Mouse (Mus musculus) layer of hippocampus, postnatal 25 days (tissue): ENCODE measurements at regions not wholly inside any gene's neighbourhood (a gene's known extent, or its start where the extent isn't known, plus 50 kb on each side); places are given as distances from the start of the nearest gene placed in this dataset.

Source experiments
- DNase-seq, 2 experiments: peaks; one replicate each; pipeline ENCODE4 v3.0.0; 2022; ENCODE audit warnings: mixed read lengths in 2 of 2, low spot score in 1 of 2; ENCODE audit errors: extremely low spot score in 1 of 2

DNA sequence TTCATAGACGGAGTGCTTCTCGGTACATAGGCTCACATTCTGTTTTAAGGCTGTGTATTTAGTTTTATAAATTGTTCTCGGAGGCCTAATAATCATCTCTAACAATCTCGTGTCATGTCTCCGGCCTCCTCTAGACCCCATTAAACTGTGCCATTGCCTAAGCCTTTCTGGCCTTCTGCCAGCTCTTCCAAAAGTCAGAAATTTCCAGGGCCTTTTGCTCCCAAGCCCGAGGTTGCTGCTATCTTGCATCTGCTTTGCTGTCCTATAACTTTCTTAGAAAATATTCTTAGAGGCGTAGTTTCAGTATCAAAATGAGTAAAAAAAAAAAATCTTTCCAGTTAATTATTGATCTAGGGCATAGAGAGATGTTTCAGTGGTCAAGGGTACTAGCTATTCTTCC, 361.2 kb upstream of the Mmadhc start:
- no peak for DNase-seq

GRCm38 (mm10) chr2:50656351-50656750, 359.8 kb upstream of the Mmadhc start:
- no peak for DNase-seq

DNA sequence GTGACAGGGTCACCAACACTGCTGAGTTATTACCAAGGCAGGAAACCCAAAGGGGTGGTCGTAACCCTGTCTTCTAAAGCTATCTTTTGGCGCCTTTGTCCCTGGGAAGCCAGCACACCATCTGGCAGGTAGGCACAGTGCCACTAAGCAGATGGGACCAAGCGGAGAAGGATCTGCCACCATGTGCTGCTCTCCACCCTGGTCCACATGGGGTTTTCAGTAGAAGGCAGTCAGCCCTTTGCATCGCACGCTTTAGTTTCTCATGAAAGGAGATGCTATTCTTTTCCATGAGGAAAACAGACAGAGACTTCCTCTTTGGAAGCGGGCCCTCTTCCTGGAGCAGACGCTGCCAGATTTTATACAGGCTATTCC, 358.3 kb upstream of the Mmadhc start:
- DNase-seq: peak; percentile 13 to 42

GRCm38 (mm10) chr2:50654221-50654952, 357.8 kb upstream of the Mmadhc start:
- DNase-seq: no peak

DNA sequence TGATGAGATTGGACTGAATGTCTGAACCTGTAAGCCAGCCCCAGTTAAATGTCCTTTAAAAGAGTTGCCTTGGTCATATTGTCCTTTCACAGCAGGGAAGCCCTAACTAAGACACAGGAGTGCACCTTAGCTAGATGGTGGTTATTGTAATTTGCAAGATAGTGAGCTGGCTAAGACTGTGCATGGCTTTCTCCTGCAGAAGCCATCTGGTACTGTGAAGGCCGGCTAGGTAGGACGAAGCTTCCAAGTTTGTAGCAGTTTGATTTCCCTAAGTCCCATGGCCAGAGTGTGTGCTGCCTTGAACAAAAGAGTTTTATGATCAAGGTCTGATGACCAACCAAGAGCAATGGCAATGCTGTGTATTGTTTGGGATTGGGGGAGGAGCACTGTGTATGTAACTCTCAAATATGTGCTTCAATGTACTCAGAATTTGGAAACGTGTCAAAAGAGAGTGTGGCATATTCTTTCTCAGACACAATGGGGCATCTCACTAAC, 356.6 kb upstream of the Mmadhc start:
- no peak for DNase-seq

DNA sequence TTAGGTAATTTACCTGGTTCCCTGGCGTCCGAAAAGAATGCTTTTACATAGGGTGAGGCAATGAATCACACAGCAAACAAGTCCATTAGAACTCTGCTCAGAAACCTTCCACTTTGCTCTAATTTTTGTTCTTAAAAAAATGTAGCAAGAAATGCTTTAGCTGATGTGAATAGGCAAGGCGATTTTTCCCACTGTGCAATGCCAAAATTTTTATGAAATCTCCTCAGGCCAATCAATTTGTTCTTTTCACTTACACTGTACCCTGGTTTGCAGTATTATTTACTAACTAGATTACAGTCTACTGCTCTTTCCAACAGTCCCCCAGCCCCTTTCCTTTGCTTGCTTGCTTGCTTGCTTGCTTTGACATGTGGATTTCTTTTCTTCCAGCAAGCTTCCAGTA, 353.1 kb upstream of the Mmadhc start:
- DNase-seq: no peak

DNA sequence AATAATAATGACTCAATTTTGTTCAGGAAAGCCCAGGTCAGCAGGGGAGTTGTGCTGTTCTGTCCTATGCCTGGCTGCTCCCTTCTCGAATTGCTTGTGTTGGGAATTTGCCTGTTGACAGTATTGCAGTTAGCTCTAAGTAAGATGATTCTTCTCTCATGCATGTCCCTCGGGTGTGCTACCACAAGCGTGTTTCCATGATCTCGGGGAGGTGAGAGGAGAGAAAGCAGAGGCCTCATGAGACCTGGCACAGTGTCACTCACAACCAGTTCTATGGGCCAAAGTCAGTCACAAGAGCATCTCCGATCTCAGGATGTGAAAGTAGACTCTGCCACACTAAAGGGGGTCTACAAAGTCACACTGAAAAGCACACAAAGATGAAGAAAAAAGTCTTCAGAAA, 346.6 kb upstream of the Mmadhc start:
- DNase-seq: no peak

DNA sequence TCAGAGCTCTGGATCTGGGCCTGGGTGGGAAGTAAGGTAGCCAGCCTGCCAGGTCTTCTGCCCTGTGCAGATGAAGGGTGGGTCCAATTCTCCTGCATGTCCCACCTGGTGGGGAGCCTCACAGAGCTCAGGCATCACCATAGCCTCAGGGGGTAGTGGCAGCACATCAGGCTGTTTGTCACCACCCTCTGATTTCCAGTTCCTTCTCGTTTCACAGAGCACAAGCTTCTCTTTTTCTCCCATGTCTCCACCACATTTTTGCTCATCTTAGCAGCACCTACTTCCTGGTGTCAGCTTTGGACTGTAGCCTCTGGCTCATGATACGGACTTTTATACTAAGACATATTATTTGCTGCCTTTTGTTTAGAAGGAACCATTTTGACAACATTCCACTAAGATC, 345.6 kb upstream of the Mmadhc start:
- no peak for DNase-seq

DNA sequence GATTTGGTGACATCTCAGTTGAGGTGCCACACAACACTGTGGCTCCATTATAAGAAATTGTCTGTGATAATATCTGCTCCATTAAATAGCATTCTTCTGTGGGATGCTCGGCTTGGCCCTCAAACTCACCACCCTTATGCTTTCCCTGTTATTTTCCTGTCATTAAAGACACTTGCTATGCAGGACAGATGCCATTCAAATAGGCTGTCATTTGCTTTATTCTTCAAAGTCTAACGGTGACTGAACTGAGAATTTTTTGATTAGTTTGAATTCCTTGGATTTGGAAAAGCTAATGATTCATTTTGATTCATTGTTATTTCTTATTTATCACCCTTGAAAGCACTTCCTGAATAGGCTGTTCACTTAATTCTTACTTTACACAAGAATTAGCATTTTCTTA, 339.3 kb upstream of the Mmadhc start:
- DNase-seq: no peak

GRCm38 (mm10) chr2:50631786-50632185, 335.2 kb upstream of the Mmadhc start:
- no peak for DNase-seq

- DNase-seq: no peak
These were observed 330.9 kb upstream of the Mmadhc start for GRCm38 (mm10) chr2:50627501-50627900.

GRCm38 (mm10) chr2:50625233-50625749, 328.7 kb upstream of the Mmadhc start:
- no peak for DNase-seq

DNA sequence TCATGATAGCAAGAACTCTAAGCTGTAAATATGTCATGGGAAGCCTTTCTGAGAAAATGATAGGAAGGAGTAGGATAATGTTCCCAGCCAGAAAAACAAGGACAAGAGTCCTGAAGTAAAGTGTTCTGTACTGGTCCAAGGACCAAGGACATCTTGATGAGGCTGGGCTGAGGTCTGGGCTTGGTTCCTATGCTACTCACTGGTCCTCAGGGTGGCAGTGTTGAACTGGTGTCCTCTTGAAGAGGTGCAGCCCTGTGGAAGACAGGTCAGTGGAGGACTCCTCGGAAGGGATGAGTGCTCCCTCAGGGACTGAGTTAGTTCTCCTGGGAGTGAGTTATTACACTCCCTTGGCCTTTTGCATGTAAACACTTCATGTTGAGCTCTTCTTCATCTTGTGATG, 312.5 kb upstream of the Mmadhc start:
- no peak for DNase-seq

DNA sequence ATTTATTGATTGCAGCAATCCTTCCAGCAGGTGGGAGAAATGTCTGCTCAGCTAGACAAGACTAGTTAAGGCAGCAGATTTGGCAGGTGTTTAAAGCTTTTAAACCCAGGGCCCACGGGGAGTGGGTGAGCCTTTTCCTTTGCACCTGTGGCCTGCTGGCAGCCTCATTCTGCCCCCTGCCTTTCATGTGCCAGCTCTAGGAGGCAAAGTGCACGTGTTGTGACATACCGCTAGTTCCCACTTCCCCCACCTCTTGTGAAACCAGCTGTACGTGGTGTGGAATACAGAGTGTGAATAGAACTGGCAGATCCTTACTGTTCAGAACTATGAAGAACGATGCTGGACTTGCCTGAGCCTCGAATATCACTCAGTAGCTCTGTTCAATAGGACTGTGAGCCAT, 292.6 kb upstream of the Mmadhc start:
- DNase-seq: no peak

DNA sequence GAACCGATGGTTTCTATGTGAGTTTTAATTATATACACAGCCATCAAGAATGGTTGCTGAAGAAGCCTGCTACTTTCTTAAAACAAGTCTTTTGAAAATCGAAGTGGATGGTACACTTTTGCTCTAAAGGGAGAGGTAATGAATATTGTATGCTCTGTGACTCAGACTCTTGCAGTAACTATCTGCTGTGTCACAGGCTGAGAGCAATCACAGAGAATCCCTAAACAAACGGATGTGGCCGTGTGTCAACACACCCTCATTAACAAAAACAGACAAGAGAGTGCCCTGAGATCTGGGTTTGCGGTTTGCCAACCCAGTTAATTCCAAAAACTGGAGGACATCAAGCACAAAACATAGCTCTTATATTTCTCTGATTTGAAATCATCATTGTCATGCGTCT, 292.1 kb upstream of the Mmadhc start:
- no peak for DNase-seq

GRCm38 (mm10) chr2:50586321-50587050, 289.9 kb upstream of the Mmadhc start:
- DNase-seq: no peak

DNA sequence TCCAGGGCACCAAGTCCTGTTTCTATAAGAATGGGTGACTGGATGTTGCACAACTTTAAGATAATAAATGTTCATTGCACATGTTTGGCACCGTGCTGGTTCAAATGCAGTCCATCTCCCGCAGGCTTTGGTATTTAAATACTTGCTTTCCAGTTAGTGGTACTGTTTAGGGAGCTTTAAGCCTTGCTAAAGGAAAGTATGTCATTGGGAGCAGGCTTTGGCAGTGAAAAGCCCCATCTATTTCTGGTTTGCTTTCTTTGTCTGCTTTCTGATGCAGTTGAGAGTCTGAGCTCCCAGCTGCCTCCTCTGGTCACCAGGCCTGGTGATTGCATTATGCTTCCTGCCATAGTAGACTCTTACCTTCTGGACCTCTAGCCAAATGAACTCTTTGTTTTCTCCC, 283.0 kb upstream of the Mmadhc start:
- no peak for DNase-seq

DNA sequence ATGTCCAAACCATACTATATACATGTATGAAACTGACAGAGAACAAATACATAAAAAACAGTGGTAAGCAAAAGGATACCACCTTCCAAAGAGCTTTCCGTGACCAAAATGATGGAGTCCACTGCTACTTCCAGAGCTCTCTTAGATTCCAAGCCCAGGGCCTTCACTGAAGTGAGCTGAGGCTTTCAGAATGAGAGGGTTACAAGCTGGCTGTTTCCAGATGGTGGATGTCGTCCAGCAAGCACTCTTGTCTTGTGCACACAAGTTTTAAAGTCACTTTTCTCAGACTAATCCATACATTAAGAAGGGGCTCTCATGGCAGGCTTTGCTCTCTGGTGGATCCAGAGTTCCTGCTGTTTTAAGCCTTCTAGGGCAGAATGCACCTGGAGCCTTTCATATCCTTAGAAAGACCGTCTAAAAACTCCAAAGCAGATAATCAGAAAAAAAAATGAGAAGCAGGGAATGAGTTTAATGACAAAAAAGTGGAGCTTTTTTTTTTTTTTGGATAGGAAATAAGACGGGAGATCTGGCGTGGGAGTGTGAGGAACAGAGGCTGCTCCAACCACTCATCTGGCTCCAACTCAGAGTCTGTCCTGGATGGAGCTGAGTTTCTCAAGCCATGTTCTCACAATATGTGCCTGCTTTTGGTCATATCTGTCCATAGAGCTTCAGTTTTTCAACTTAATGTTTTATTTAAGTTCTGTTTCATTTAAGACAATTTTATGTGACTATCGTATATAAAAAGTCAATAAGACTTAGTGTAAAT, 281.9 kb upstream of the Mmadhc start:
- no peak for DNase-seq

- no peak for DNase-seq
These were observed 281.1 kb upstream of the Mmadhc start for GRCm38 (mm10) chr2:50577736-50578135.

DNA sequence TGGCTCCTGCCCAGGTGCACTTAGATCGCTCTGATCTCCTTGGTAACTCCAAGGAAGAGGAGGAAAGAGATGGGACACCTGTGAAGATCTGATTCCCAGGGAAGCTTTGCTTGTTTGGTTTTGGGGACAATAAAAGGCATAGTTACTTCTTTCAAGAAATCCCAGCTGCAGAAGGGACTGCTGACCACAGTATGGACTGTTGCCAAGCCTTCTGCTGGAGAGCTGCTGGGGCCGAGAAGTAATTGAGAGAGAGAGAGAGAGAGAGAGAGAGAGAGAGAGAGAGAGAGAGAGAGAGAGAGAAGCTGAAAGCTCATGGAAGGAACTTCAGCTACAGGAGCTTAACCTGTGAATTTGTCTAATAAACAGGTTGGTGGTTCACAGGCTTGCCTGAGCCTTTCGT, 276.9 kb upstream of the Mmadhc start:
- DNase-seq: no peak

- DNase-seq: no peak
These were observed 274.4 kb upstream of the Mmadhc start for GRCm38 (mm10) chr2:50571021-50571420.
